Mouse (Mus musculus) kidney, embryonic 14.5 days (tissue): ENCODE measurements around the gene Tbc1d16. TPM values are rescaled to one million over a fixed set of nuclear protein-coding genes. Genes with fewer than 3 reads are reported as not detected.

Experiments used
- ATAC-seq: fragments of 200-750 bp; cut with Nextera tagmentation; 2 replicates; pipeline ENCODE4 v1.8.0; 2017; ENCODE audit warnings: moderate number of reproducible peaks, mild to moderate bottlenecking, moderate TSS enrichment, moderate library complexity; ENCODE audit not compliant: low FRiP score, low TSS enrichment
- H3K27ac ChIP-seq: fragments of 300-500 bp; sonication (generic); 2 replicates; pipeline ENCODE4 v1.5.1; 2014; ENCODE audit warnings: low read depth, mild to moderate bottlenecking, low read length, moderate library complexity, mixed read lengths
- H3K27me3 ChIP-seq: fragments of 300-500 bp; sonication (generic); 2 replicates; pipeline ENCODE4 v1.6.1; 2014; ENCODE audit warnings: mild to moderate bottlenecking, low read length; ENCODE audit not compliant: control insufficient read depth, insufficient read depth
- H3K36me3 ChIP-seq: fragments of 300-500 bp; sonication (generic); 2 replicates; pipeline ENCODE4 v1.6.1; 2014; ENCODE audit warnings: low read length, mixed read lengths; ENCODE audit not compliant: control insufficient read depth, insufficient read depth
- H3K4me1 ChIP-seq: fragments of 300-500 bp; sonication (generic); 2 replicates; pipeline ENCODE4 v1.6.1; 2014; ENCODE audit warnings: low read length, mixed read lengths; ENCODE audit not compliant: control insufficient read depth, insufficient read depth
- H3K4me2 ChIP-seq: fragments of 300-500 bp; sonication (generic); replicated peaks from 2 replicates; pipeline ENCODE4 v1.6.1; 2014; ENCODE audit warnings: low read depth, mild to moderate bottlenecking, low read length
- H3K4me3 ChIP-seq: fragments of 300-500 bp; sonication (generic); 2 replicates; pipeline ENCODE4 v1.5.1; 2014; ENCODE audit warnings: mild to moderate bottlenecking, low read length
- H3K9ac ChIP-seq: fragments of 300-500 bp; sonication (generic); 2 replicates; pipeline ENCODE4 v1.6.1; 2014; ENCODE audit warnings: low read depth, mild to moderate bottlenecking, low read length, moderate library complexity
- H3K9me3 ChIP-seq: fragments of 300-500 bp; sonication (generic); 2 replicates; pipeline ENCODE4 v1.6.1; 2016; ENCODE audit warnings: low read length; ENCODE audit not compliant: control insufficient read depth
- WGBS: fragments of 180-500 bp; shearing (Covaris S2); extraction: QIAGEN DNeasy Blood & Tissue Kit; methylation state at CpG from one replicate; pipeline ENCODE4 v1.1.7; 2014; 5-methylcytosine and 5-hydroxymethylcytosine counted together
- polyA plus RNA-seq: library from polyadenylated mRNA; unstranded; fragments of >200 nt; fragmentation: Nextera tagmentation; extraction: Ambion mirVana; gene quantifications from 2 replicates; pipeline ENCODE4 v1.2.1, GENCODE M21; 2014

Gene Tbc1d16
- polyA plus RNA-seq, 1 experiment from 2014 or later: 13.0 TPM

GRCm38 (mm10) chr11:119125929-119126861 lies 102.1 kb downstream of the Tbc1d16 start:
- WGBS: 16% methylated on average over 23 of the region's 23 CpGs
- H3K4me1 ChIP-seq: peaks cover 30% of the 10 kb centered on the region
- H3K9ac ChIP-seq: no peak overlapping the region
- peak overlapping the region; percentile 24; the same call in 1 of the 2 replicates for H3K27ac ChIP-seq
- H3K4me3 ChIP-seq: no peak overlapping the region
- ATAC-seq: peak; percentile 81
- H3K36me3 ChIP-seq: no peaks in the 10 kb centered on the region
- H3K4me2 ChIP-seq: no peak overlapping the region
- H3K9me3 ChIP-seq: no peaks in the 10 kb centered on the region
- H3K27me3 ChIP-seq: 0 out of 2 replicates have a peak, but pooled peaks cover 10% of the 10 kb centered on the region

- Histone ChIP-seq H3K9ac (no peak overlapping the region), H3K4me2 (no peak overlapping the region), H3K27ac (no peak overlapping the region), H3K4me3 (no peak overlapping the region), H3K4me1 (peaks cover 24% of the 10 kb centered on the region), H3K9me3 (no peaks in the 10 kb centered on the region), H3K36me3 (no peaks in the 10 kb centered on the region), H3K27me3 (0 out of 2 replicates have a peak, but pooled peaks cover 6% of the 10 kb centered on the region)
- 90% methylated on average over 6 of the region's 6 CpGs for WGBS
- no peak for ATAC-seq
These were observed 103.8 kb downstream of the Tbc1d16 start for GRCm38 (mm10) chr11:119124536-119124935.

GRCm38 (mm10) chr11:119123522-119124319 lies 104.6 kb downstream of the Tbc1d16 start:
- 0 out of 2 replicates have a peak, but pooled peaks cover 2% of the 10 kb centered on the region for H3K27me3 ChIP-seq
- ATAC-seq: no peak
- peaks cover 24% of the 10 kb centered on the region for H3K4me1 ChIP-seq
- H3K4me2 ChIP-seq: no peak overlapping the region
- H3K9me3 ChIP-seq: no peaks in the 10 kb centered on the region
- 84% methylated on average over 5 of the region's 5 CpGs for WGBS
- H3K36me3 ChIP-seq: no peaks in the 10 kb centered on the region
- H3K27ac ChIP-seq: no peak overlapping the region
- H3K4me3 ChIP-seq: no peak overlapping the region
- H3K9ac ChIP-seq: no peak overlapping the region

GRCm38 (mm10) chr11:119122396-119122795 lies 105.9 kb downstream of the Tbc1d16 start:
- Histone ChIP-seq H3K4me2 (no peak overlapping the region), H3K27ac (no peak overlapping the region), H3K36me3 (no peaks in the 10 kb centered on the region), H3K9ac (no peak overlapping the region), H3K4me3 (no peak overlapping the region), H3K4me1 (peaks cover 15% of the 10 kb centered on the region), H3K9me3 (no peaks in the 10 kb centered on the region), H3K27me3 (0 out of 2 replicates have a peak, but pooled peaks cover under 1% of the 10 kb centered on the region)
- WGBS: 65% methylated on average over 5 of the region's 5 CpGs
- ATAC-seq: no peak

GRCm38 (mm10) chr11:119118905-119119304 lies 109.4 kb downstream of the Tbc1d16 start:
- Histone ChIP-seq H3K4me2 (no peak overlapping the region), H3K36me3 (no peaks in the 10 kb centered on the region), H3K4me3 (no peak overlapping the region), H3K9ac (no peak overlapping the region), H3K27ac (no peak overlapping the region), H3K9me3 (no peaks in the 10 kb centered on the region), H3K27me3 (no peaks in the 10 kb centered on the region), H3K4me1 (no peaks in the 10 kb centered on the region)
- ATAC-seq: no peak
- 20% methylated on average over 7 of the region's 7 CpGs for WGBS

- H3K36me3 ChIP-seq: no peaks in the 10 kb centered on the region
- H3K4me1 ChIP-seq: no peaks in the 10 kb centered on the region
- ATAC-seq: no peak
- no peak overlapping the region for H3K4me3 ChIP-seq
- no peaks in the 10 kb centered on the region for H3K9me3 ChIP-seq
- 49% methylated on average over 7 of the region's 7 CpGs for WGBS
- H3K4me2 ChIP-seq: no peak overlapping the region
- H3K27me3 ChIP-seq: no peaks in the 10 kb centered on the region
- no peak overlapping the region for H3K9ac ChIP-seq
- H3K27ac ChIP-seq: no peak overlapping the region
These were observed 110.4 kb downstream of the Tbc1d16 start for GRCm38 (mm10) chr11:119117945-119118344.

GRCm38 (mm10) chr11:119116992-119117391 lies 111.3 kb downstream of the Tbc1d16 start:
- Histone ChIP-seq H3K27me3 (no peaks in the 10 kb centered on the region), H3K36me3 (no peaks in the 10 kb centered on the region), H3K4me2 (no peak overlapping the region), H3K4me1 (no peaks in the 10 kb centered on the region), H3K9ac (no peak overlapping the region), H3K4me3 (no peak overlapping the region), H3K9me3 (no peaks in the 10 kb centered on the region), H3K27ac (no peak overlapping the region)
- WGBS: 59% methylated on average over 4 of the region's 4 CpGs
- ATAC-seq: no peak

- no peaks in the 10 kb centered on the region for H3K36me3 ChIP-seq
- H3K27ac ChIP-seq: no peak overlapping the region
- H3K9ac ChIP-seq: no peak overlapping the region
- ATAC-seq: no peak
- H3K4me3 ChIP-seq: no peak overlapping the region
- H3K27me3 ChIP-seq: no peaks in the 10 kb centered on the region
- no peaks in the 10 kb centered on the region for H3K9me3 ChIP-seq
- H3K4me1 ChIP-seq: no peaks in the 10 kb centered on the region
- no peak overlapping the region for H3K4me2 ChIP-seq
These were observed 115.6 kb downstream of the Tbc1d16 start for GRCm38 (mm10) chr11:119112721-119113120.

- no peaks in the 10 kb centered on the region for H3K4me1 ChIP-seq
- H3K9me3 ChIP-seq: no peaks in the 10 kb centered on the region
- no peaks in the 10 kb centered on the region for H3K36me3 ChIP-seq
- no peaks in the 10 kb centered on the region for H3K27me3 ChIP-seq
- 15% methylated on average over 7 of the region's 7 CpGs for whole genome bisulfite sequencing
- no peak for ATAC-seq
- no peak overlapping the region for H3K4me2 ChIP-seq
- H3K27ac ChIP-seq: no peak overlapping the region
- no peak overlapping the region for H3K9ac ChIP-seq
- no peak overlapping the region for H3K4me3 ChIP-seq
These were observed 117.0 kb downstream of the Tbc1d16 start for GRCm38 (mm10) chr11:119111345-119111744.
